7 mouse cellular contexts compared by ENCODE assay signal in genomic region chr12:26067866-26068684, GRCm38 (mm10).
A peak's percentile ranks its signal among the peaks of the same experiment; 100 is the strongest.
DNase-seq lines count a peak whose midpoint lies in the region; ATAC-seq and TF ChIP-seq lines count a peak whose summit lies in the region.

No protein-coding gene starts in this region.

- peaks cover 31% of the 10 kb centered on the region for H3K27me3 ChIP-seq in heart, embryonic 10.5 days (ENCODE audit: insufficient read depth, poor library complexity, severe bottlenecking)
- no peaks in the 10 kb centered on the region for H3K27me3 ChIP-seq in lung, embryonic 15.5 days

- peaks cover 1 to 8% of the 10 kb centered on the region in 2 experiments; a peak in 2 of 4 replicates for H3K4me1 ChIP-seq in ES-E14 (ENCODE audit: control insufficient read depth in 2 of 2, insufficient read depth in 2 of 2, low read length in 2 of 2, poor library complexity in 1 of 2)
- no peaks in the 10 kb centered on the region; the same call in 1 of the 2 replicates for H3K4me1 ChIP-seq in bone marrow, adult 2 months (ENCODE audit: control insufficient read depth, insufficient read depth, low read length)
- peaks cover 10% of the 10 kb centered on the region for H3K4me1 ChIP-seq in heart, embryonic 10.5 days
- peaks cover 10% of the 10 kb centered on the region for H3K4me1 ChIP-seq in lung, embryonic 15.5 days

- no peaks in the 10 kb centered on the region for H3K9me3 ChIP-seq in ES-E14 (ENCODE audit: control insufficient read depth, insufficient read depth, low read depth, low read length)
- no peaks in the 10 kb centered on the region for H3K9me3 ChIP-seq in heart, embryonic 10.5 days
- H3K9me3 ChIP-seq in lung, embryonic 15.5 days = no peaks in the 10 kb centered on the region

- H3K4me3 ChIP-seq in ES-E14 (ENCODE audit: insufficient read depth in 1 of 2, low read depth in 1 of 2, low read length in 2 of 2, poor library complexity in 1 of 2, severe bottlenecking in 1 of 2) = peak overlapping the region in 1 of 2 experiments; percentile 1; a peak in 1 of 4 replicates
- H3K4me3 ChIP-seq in bone marrow, adult 2 months (replicated peaks; ENCODE audit: control insufficient read depth, low read depth, low read length) = no peak overlapping the region
- peak overlapping the region; percentile 48 for H3K4me3 ChIP-seq in heart, embryonic 10.5 days
- H3K4me3 ChIP-seq in lung, embryonic 15.5 days = peak overlapping the region; percentile 13; the same call in 1 of the 2 replicates

- 21% methylated on average over 24 of the region's 24 CpGs for WGBS in bone marrow, adult 2 months
- WGBS in heart, embryonic 10.5 days = 7% methylated on average over 24 of the region's 24 CpGs
- WGBS in lung, embryonic 15.5 days = 10% methylated on average over 24 of the region's 24 CpGs

- no peak for TF ChIP-seq CTCF in bone marrow, adult 2 months (IDR thresholded peaks at IDR 0.05; ENCODE audit: control insufficient read depth, insufficient read depth, low read length)

- H3K36me3 ChIP-seq in ES-E14 (ENCODE audit: control insufficient read depth, insufficient read depth, low read length, poor library complexity, severe bottlenecking) = no peaks in the 10 kb centered on the region
- no peaks in the 10 kb centered on the region for H3K36me3 ChIP-seq in heart, embryonic 10.5 days
- no peaks in the 10 kb centered on the region for H3K36me3 ChIP-seq in lung, embryonic 15.5 days

- no peak; the same call in 1 of the 2 replicates for TF ChIP-seq POLR2A in bone marrow, adult 2 months (IDR thresholded peaks at IDR 0.05; ENCODE audit: borderline replicate concordance, control insufficient read depth, low read depth, low read length)

- peak; percentile 13 for DNase-seq in ES-E14 (ENCODE audit: low read depth, low spot score)
- DNase-seq in heart, embryonic 10.5 days (ENCODE audit: low spot score) = peak; percentile 78
- peak; percentile 3 to 4 for DNase-seq in kidney, adult 8-10 months
- no peak for DNase-seq in layer of hippocampus, postnatal 36 days

- in situ Hi-C loops in ES-E14 (cut with MboI; ENCODE audit: low sequenced_read_pairs in 2 of 2, unreplicated experiment in 2 of 2) = loop anchor here in 1 of 2 experiments (25.0 kb wide), 1 partner anchor 981 kb away; the partner anchor contains the start of gene Id2

- H3K9ac ChIP-seq in ES-E14 (ENCODE audit: insufficient read depth, low read depth, low read length, poor library complexity, severe bottlenecking) = no peak overlapping the region
- H3K9ac ChIP-seq in lung, embryonic 15.5 days = no peak overlapping the region

- ATAC-seq in lung, embryonic 15.5 days (ENCODE audit: borderline replicate concordance, extremely low read depth, low FRiP score, low TSS enrichment) = peak; percentile 55; the same call in 1 of the 2 replicates
- ATAC-seq in neutrophil, adult 5-6 weeks (ENCODE audit: extremely low read depth, insufficient number of reproducible peaks, low FRiP score, poor library complexity, severe bottlenecking) = peak; percentile 83

- peak overlapping the region; percentile 49 for H3K4me2 ChIP-seq in lung, embryonic 15.5 days

- H3K27ac ChIP-seq in ES-E14 (ENCODE audit: insufficient read depth, low read depth, low read length, poor library complexity, severe bottlenecking) = no peak overlapping the region
- H3K27ac ChIP-seq in bone marrow, adult 2 months (ENCODE audit: control insufficient read depth, insufficient read depth, low read depth, low read length, poor library complexity) = peak overlapping the region; percentile 48
- H3K27ac ChIP-seq in heart, embryonic 10.5 days = peak overlapping the region; percentile 13; the same call in 1 of the 2 replicates
- no peak overlapping the region for H3K27ac ChIP-seq in lung, embryonic 15.5 days

TF ChIP-seq in ES-E14, 5 proteins besides CTCF, POLR2A, EP300 and RAD21:
- no peak for TF ChIP-seq ZC3H11A (IDR thresholded peaks at IDR 0.05; ENCODE audit: borderline replicate concordance, low read depth, low read length)
- TF ChIP-seq CHD2 (IDR thresholded peaks at IDR 0.05; ENCODE audit: low read depth, low read length) = no peak
- no peak for TF ChIP-seq MAFK (IDR thresholded peaks at IDR 0.05; ENCODE audit: insufficient read depth, low read depth, low read length)
- TF ChIP-seq HCFC1 (IDR thresholded peaks at IDR 0.05; ENCODE audit: borderline replicate concordance, insufficient read depth, low read length) = no peak
- TF ChIP-seq ZNF384 (IDR thresholded peaks at IDR 0.05; ENCODE audit: low read depth, low read length) = no peak

Comparison
In these comparisons a context has a peak if more than half of its experiments do, and no peak if none do; other contexts are left out.
1. DNase-seq: peak in ES-E14 (single experiment), heart, embryonic 10.5 days (single experiment) and kidney, adult 8-10 months (2 of 2); none in layer of hippocampus, postnatal 36 days (0 of 2).
2. H3K27ac ChIP-seq: peak in bone marrow, adult 2 months (single experiment) and heart, embryonic 10.5 days (single experiment); none in ES-E14 (single experiment) and lung, embryonic 15.5 days (single experiment).